Mouse (Mus musculus): ENCODE results near the gene Egfl7. TPM values are rescaled to one million over a fixed set of nuclear protein-coding genes. Genes with fewer than 3 reads are reported as not detected.
A peak's percentile ranks its signal among the peaks of the same experiment; 100 is the strongest.

Gene Egfl7
- polyA plus RNA-seq, 1 experiment from 2014 or later, result 110 TPM

DNA sequence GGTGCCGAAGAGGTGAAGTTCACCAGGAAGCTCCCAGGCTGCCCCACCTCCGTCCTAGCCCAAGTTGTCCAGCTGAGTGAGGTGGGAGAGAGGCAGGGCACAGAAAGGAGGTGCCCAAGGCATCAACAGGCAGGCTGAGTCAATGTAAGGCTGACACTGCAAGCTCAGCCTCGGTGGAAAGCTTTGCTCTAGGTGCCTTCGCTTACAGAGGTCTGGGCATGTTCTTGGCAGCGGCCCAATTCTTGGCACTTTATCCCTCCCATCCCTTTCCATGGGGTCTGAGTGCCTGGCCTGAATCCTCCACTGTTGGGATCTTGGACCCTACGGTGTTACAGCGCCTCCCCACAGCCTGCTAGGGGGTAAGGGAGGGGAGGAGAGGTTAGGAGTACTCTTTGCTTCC, 2.9 kb downstream of the Egfl7 start:
- H3K4me2 ChIP-seq (ENCODE audit: low read depth, low read length), result no peak overlapping the region
- DNase-seq (ENCODE audit: low spot score) (no peak), ATAC-seq (ENCODE audit: low read depth) (no peak)
- no peaks in the 10 kb centered on the region for H3K27me3 ChIP-seq (replicated peaks; ENCODE audit: control insufficient read depth, insufficient read depth, low read length)
- H3K27ac ChIP-seq (replicated peaks; ENCODE audit: low read depth, low read length), result no peak overlapping the region; the same call in 1 of the 2 replicates
- H3K9ac ChIP-seq (ENCODE audit: low read depth, low read length), result no peak overlapping the region
- no peaks in the 10 kb centered on the region for H3K9me3 ChIP-seq (ENCODE audit: control insufficient read depth, low read length)
- H3K36me3 ChIP-seq (ENCODE audit: control insufficient read depth, insufficient read depth, low read length), result no peaks in the 10 kb centered on the region
- WGBS, result 81% methylated on average over 4 of the region's 7 CpGs
- H3K4me1 ChIP-seq (ENCODE audit: control insufficient read depth, insufficient read depth, low read length), result peaks cover 5% of the 10 kb centered on the region; the same call in 1 of the 2 replicates
- no peak overlapping the region for H3K4me3 ChIP-seq (ENCODE audit: low read depth, low read length)

- ATAC-seq (ENCODE audit: low read depth) (no peak), DNase-seq (ENCODE audit: low spot score) (no peak)
- Histone ChIP-seq H3K36me3 (ENCODE audit: control insufficient read depth, insufficient read depth, low read length) (no peaks in the 10 kb centered on the region), H3K27me3 (replicated peaks; ENCODE audit: control insufficient read depth, insufficient read depth, low read length) (no peaks in the 10 kb centered on the region), H3K9ac (ENCODE audit: low read depth, low read length) (peak overlapping the region; percentile 48), H3K27ac (replicated peaks; ENCODE audit: low read depth, low read length) (peak overlapping the region; percentile 68; the same call in 1 of the 2 replicates), H3K4me3 (ENCODE audit: low read depth, low read length) (peak overlapping the region; percentile 65), H3K4me1 (ENCODE audit: control insufficient read depth, insufficient read depth, low read length) (peaks cover under 1% of the 10 kb centered on the region; the same call in 1 of the 2 replicates), H3K9me3 (ENCODE audit: control insufficient read depth, low read length) (no peaks in the 10 kb centered on the region), H3K4me2 (ENCODE audit: low read depth, low read length) (no peak overlapping the region)
- 62% methylated on average over 11 of the region's 11 CpGs for WGBS
Measured at GRCm38 (mm10) chr2:26583640-26584039, 3.8 kb downstream of the Egfl7 start.

DNA sequence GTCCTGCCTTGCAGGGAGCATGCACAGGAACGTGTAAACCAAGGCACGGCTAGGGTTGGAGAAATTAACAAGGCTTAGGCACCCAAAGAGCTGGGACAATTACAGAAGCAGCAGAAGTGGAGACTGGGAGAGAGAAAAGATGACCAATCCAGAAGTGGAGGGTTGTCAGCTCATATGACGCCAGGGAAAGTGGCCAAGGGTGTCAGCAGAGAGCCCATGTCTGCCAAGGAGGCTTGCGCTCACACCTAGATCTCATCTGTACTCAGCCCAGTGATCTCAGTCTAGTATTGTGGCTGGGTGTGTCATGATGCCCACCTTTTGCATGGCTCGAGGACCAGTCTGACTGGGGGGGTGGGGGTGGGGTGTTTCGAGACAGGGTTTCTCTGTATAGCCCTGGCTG, 5.9 kb downstream of the Egfl7 start:
- Histone ChIP-seq H3K27ac (replicated peaks; ENCODE audit: low read depth, low read length) (peak overlapping the region; percentile 61), H3K4me3 (ENCODE audit: low read depth, low read length) (peak overlapping the region; percentile 65), H3K9ac (ENCODE audit: low read depth, low read length) (peak overlapping the region; percentile 76)

GRCm38 (mm10) chr2:26586294-26587043, 6.7 kb downstream of the Egfl7 start, which contains the start of gene Gm20532:
TSS of gene Gm20532 (plus strand) at chr2:26586639.
- Histone ChIP-seq H3K4me1 (ENCODE audit: control insufficient read depth, insufficient read depth, low read length) (no peaks in the 10 kb centered on the region), H3K36me3 (ENCODE audit: control insufficient read depth, insufficient read depth, low read length) (no peaks in the 10 kb centered on the region), H3K9me3 (ENCODE audit: control insufficient read depth, low read length) (no peaks in the 10 kb centered on the region), H3K27ac (replicated peaks; ENCODE audit: low read depth, low read length) (peak within 1 kb of the TSS; percentile 61), H3K27me3 (replicated peaks; ENCODE audit: control insufficient read depth, insufficient read depth, low read length) (no peaks in the 10 kb centered on the region), H3K4me3 (ENCODE audit: low read depth, low read length) (peak within 1 kb of the TSS; percentile 65), H3K4me2 (ENCODE audit: low read depth, low read length) (peak within 1 kb of the TSS; percentile 74), H3K9ac (ENCODE audit: low read depth, low read length) (peak within 1 kb of the TSS; percentile 76)
- WGBS, result 1% methylated on average over 33 of the region's 65 CpGs
- peak; percentile 86 for ATAC-seq (ENCODE audit: low read depth)
- DNase-seq (ENCODE audit: low spot score), result peak; percentile 69

More for the DNA sequence above, 5.9 kb downstream of the Egfl7 start:
- no peaks in the 10 kb centered on the region for H3K4me1 ChIP-seq (ENCODE audit: control insufficient read depth, insufficient read depth, low read length)
- WGBS, result 61% methylated on average over 5 of the region's 6 CpGs
- H3K9me3 ChIP-seq (ENCODE audit: control insufficient read depth, low read length), result no peaks in the 10 kb centered on the region
- no peaks in the 10 kb centered on the region for H3K27me3 ChIP-seq (replicated peaks; ENCODE audit: control insufficient read depth, insufficient read depth, low read length)
- ATAC-seq (ENCODE audit: low read depth) (no peak), DNase-seq (ENCODE audit: low spot score) (no peak)
- H3K4me2 ChIP-seq (ENCODE audit: low read depth, low read length), result no peak overlapping the region
- no peaks in the 10 kb centered on the region for H3K36me3 ChIP-seq (ENCODE audit: control insufficient read depth, insufficient read depth, low read length)

GRCm38 (mm10) chr2:26587044-26587405, 7.2 kb downstream of the Egfl7 start:
- Histone ChIP-seq H3K4me3 (ENCODE audit: low read depth, low read length) (peak overlapping the region; percentile 65), H3K9me3 (ENCODE audit: control insufficient read depth, low read length) (no peaks in the 10 kb centered on the region), H3K27ac (replicated peaks; ENCODE audit: low read depth, low read length) (peak overlapping the region; percentile 56), H3K9ac (ENCODE audit: low read depth, low read length) (peak overlapping the region; percentile 76), H3K27me3 (replicated peaks; ENCODE audit: control insufficient read depth, insufficient read depth, low read length) (no peaks in the 10 kb centered on the region), H3K36me3 (ENCODE audit: control insufficient read depth, insufficient read depth, low read length) (no peaks in the 10 kb centered on the region; the same call in 1 of the 2 replicates), H3K4me2 (ENCODE audit: low read depth, low read length) (peak overlapping the region; percentile 74), H3K4me1 (ENCODE audit: control insufficient read depth, insufficient read depth, low read length) (no peaks in the 10 kb centered on the region)
- DNase-seq (ENCODE audit: low spot score) (no peak), ATAC-seq (ENCODE audit: low read depth) (peak; percentile 31)
- 5% methylated on average over 11 of the region's 11 CpGs for WGBS

GRCm38 (mm10) chr2:26588573-26588972, 8.8 kb downstream of the Egfl7 start:
- Histone ChIP-seq H3K9me3 (ENCODE audit: control insufficient read depth, low read length) (no peaks in the 10 kb centered on the region), H3K27me3 (replicated peaks; ENCODE audit: control insufficient read depth, insufficient read depth, low read length) (no peaks in the 10 kb centered on the region), H3K27ac (replicated peaks; ENCODE audit: low read depth, low read length) (0 out of 2 replicates have a peak overlapping the region, but pooled peaks have one; percentile 5), H3K4me1 (ENCODE audit: control insufficient read depth, insufficient read depth, low read length) (no peaks in the 10 kb centered on the region), H3K4me3 (ENCODE audit: low read depth, low read length) (no peak overlapping the region), H3K9ac (ENCODE audit: low read depth, low read length) (peak overlapping the region; percentile 76), H3K36me3 (ENCODE audit: control insufficient read depth, insufficient read depth, low read length) (peaks cover 6% of the 10 kb centered on the region; the same call in 1 of the 2 replicates), H3K4me2 (ENCODE audit: low read depth, low read length) (peak overlapping the region; percentile 25; the same call in 1 of the 2 replicates)
- no peak for ATAC-seq (ENCODE audit: low read depth)
- WGBS, result 22% methylated on average over 4 of the region's 4 CpGs
- DNase-seq (ENCODE audit: low spot score), result no peak

- Histone ChIP-seq H3K9ac (ENCODE audit: low read depth, low read length) (0 out of 2 replicates have a peak overlapping the region, but pooled peaks have one; percentile 2), H3K4me3 (ENCODE audit: low read depth, low read length) (no peak overlapping the region), H3K4me2 (ENCODE audit: low read depth, low read length) (no peak overlapping the region), H3K36me3 (ENCODE audit: control insufficient read depth, insufficient read depth, low read length) (peaks cover 6% of the 10 kb centered on the region; the same call in 1 of the 2 replicates), H3K27ac (replicated peaks; ENCODE audit: low read depth, low read length) (no peak overlapping the region), H3K4me1 (ENCODE audit: control insufficient read depth, insufficient read depth, low read length) (no peaks in the 10 kb centered on the region), H3K9me3 (ENCODE audit: control insufficient read depth, low read length) (no peaks in the 10 kb centered on the region), H3K27me3 (replicated peaks; ENCODE audit: control insufficient read depth, insufficient read depth, low read length) (no peaks in the 10 kb centered on the region)
- no peak for DNase-seq (ENCODE audit: low spot score)
- no peak for ATAC-seq (ENCODE audit: low read depth)
- 91% methylated on average over 10 of the region's 10 CpGs for WGBS
Measured at GRCm38 (mm10) chr2:26589284-26589683, 9.5 kb downstream of the Egfl7 start.

- no peak overlapping the region for H3K27ac ChIP-seq (replicated peaks; ENCODE audit: low read depth, low read length)
- H3K9ac ChIP-seq (ENCODE audit: low read depth, low read length), result 0 out of 2 replicates have a peak overlapping the region, but pooled peaks have one; percentile 10
Measured at GRCm38 (mm10) chr2:26590282-26590681, 10.5 kb downstream of the Egfl7 start.

More at GRCm38 (mm10) chr2:26590282-26590681, 10.5 kb downstream of the Egfl7 start:
- H3K4me3 ChIP-seq (ENCODE audit: low read depth, low read length), result no peak overlapping the region
- H3K27me3 ChIP-seq (replicated peaks; ENCODE audit: control insufficient read depth, insufficient read depth, low read length), result no peaks in the 10 kb centered on the region
- 94% methylated on average over 7 of the region's 7 CpGs for WGBS
- no peaks in the 10 kb centered on the region for H3K9me3 ChIP-seq (ENCODE audit: control insufficient read depth, low read length)
- H3K4me1 ChIP-seq (ENCODE audit: control insufficient read depth, insufficient read depth, low read length), result no peaks in the 10 kb centered on the region
- H3K36me3 ChIP-seq (ENCODE audit: control insufficient read depth, insufficient read depth, low read length), result peaks cover 15% of the 10 kb centered on the region; the same call in 1 of the 2 replicates
- no peak for DNase-seq (ENCODE audit: low spot score)
- no peak for ATAC-seq (ENCODE audit: low read depth)
- H3K4me2 ChIP-seq (ENCODE audit: low read depth, low read length), result no peak overlapping the region

Measured in embryonic facial prominence, embryonic 14.5 days (tissue).